Mouse (Mus musculus) right cerebral cortex, postnatal 36 days (tissue): ENCODE measurements at regions not wholly inside any gene's neighbourhood (a gene's known extent, or its start where the extent isn't known, plus 50 kb on each side); places are given as distances from the start of the nearest gene placed in this dataset.
"Not testable (repeated sequence)": the region's sequence is repeated elsewhere in the genome, so short reads cannot be mapped to it uniquely, and the experiment has no call there.

ENCODE experiments used
- DNase-seq, 2 experiments: peaks; one replicate each; pipeline ENCODE4 v3.0.0; 2022; ENCODE audit warnings: low spot score in 2 of 2, mixed read lengths in 1 of 2

DNA sequence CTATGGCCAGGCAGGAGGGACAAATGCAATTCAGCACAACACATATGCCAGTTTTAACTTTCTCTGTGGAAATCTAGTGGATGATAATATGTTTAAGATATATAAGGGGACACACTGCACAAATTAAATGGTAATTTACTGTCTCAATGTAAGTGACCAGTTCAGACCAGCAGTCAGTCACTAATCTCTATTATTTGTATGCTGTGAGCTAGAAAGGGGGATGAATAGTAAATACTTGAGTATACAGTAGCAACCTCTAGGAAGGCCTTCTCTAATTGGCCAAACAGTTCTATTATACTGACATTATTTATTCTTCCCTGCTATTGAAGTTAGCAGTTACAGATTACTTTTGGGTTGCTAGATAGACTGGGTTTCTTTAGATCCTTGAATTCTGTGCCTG lies 391.2 kb downstream of the Fign start:
- DNase-seq, result no peak

DNA sequence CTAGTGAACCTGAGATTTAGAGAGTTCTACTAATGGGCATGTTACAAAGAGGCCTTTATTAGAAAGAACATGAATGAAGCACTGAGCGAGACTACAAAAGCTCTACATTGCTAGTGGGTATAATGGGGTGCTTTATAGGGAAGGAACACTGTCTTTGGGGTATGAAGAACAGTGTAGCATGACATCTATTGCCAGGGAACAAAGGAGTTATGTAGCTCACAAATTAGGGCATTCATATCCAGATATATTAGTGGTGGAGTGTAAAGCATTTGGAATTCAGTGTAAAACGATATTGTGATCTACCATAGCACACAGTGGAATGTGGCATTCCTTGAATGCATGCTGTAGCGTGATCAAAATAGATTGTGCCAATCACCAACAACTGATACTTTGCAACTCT lies 391.7 kb downstream of the Fign start:
- no peak for DNase-seq

DNA sequence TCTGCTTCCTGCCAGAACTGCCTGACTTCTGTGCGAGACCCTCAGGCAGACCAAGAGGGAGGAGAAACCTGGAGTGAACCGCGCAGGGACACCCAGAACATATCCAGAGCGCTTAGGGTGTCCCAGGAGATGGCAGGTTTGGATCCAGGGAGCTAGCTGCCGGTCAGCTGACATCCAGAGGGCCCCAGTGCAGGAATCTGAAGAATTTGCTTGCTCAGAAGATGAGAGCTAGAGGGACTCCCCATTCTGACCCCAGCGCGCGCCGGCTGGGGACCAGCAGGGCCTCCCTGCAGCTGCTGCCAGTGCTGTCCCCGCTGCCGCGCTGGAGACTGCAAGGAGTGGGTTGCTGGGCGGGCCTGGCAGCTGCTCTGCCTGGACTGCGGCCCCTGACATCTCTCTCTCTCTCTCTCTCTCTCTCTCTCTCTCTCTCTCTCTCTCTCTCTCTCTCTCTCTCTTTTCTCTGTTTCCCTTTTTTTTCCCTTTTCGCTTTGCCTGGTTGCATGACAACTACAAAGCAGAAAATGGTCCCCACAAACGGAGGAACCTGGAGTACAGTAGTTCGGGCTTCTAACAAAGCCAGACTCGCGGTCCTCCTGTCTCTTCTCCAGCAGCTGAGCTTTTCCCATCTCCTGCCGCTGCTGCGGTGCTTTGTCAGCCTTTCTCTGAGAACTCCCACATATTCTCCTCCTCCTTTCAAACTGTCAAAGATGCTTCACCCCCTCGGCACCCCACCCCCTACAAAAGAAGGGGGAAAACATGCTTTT lies 395.3 kb downstream of the Fign start:
- DNase-seq, result peak; percentile 3 to 7

GRCm38 (mm10) chr2:63701861-63702260 lies 396.0 kb downstream of the Fign start:
- DNase-seq, result no peak

- DNase-seq, result no peak
These were observed 397.6 kb downstream of the Fign start for GRCm38 (mm10) chr2:63700255-63700654.

DNA sequence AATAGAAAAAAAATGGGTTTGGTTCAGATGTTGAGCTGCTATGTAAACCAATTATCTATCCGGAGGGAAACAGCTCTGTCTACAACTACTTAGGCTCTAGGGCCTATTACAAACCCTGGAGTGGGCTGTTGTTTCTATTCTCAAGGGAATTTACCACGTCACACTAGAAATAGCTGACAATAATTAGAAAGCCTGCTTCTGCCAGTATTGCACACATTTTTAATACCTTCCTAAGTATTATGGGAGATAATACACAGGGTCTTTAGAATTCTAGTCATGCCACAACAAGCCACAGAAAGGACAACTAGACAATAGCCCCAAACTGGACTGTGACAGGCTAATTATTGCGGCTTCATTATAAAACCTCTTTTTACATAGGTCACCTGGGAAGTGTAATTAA lies 428.1 kb downstream of the Fign start:
- DNase-seq, result no peak

GRCm38 (mm10) chr2:63668784-63669183 lies 429.1 kb downstream of the Fign start:
- no peak for DNase-seq

GRCm38 (mm10) chr2:63659947-63660346 lies 437.9 kb downstream of the Fign start:
- not testable (repeated sequence) for DNase-seq
